In genomic region chr17:31069121-31069520, GRCm38 (mm10) we compare ENCODE assay signal across 21 mouse cellular contexts. TPM values are rescaled to one million over a fixed set of nuclear protein-coding genes. Genes with fewer than 3 reads are reported as not detected.
A peak's percentile ranks its signal among the peaks of the same experiment; 100 is the strongest.
DNase-seq lines count a peak whose midpoint lies in the region; ATAC-seq lines count a peak whose summit lies in the region.
"Had no signal": no experiment of that assay in that cellular context is flagged by ENCODE, and none has a peak within 500 bp of the region (broad histone marks: within the 10 kb centered on the region; RNA-seq: fewer than 3 reads in every experiment).

No protein-coding gene starts in this region.

- H3K27me3 ChIP-seq in megakaryocyte, embryonic 14.5 days (replicated peaks): peaks cover 6% of the 10 kb centered on the region
- H3K27me3 ChIP-seq: forebrain, embryonic 13.5 days; heart, embryonic 15.5 days; limb, embryonic 15.5 days; midbrain, embryonic 15.5 days; neural tube, embryonic 13.5 days had no signal

- peaks cover 52% of the 10 kb centered on the region for H3K36me3 ChIP-seq in megakaryocyte, embryonic 14.5 days (replicated peaks; ENCODE audit: low read length)
- H3K36me3 ChIP-seq: heart, embryonic 15.5 days; limb, embryonic 15.5 days; midbrain, embryonic 15.5 days had no signal

- no peaks in the 10 kb centered on the region for H3K9me3 ChIP-seq in megakaryocyte, embryonic 14.5 days
- H3K9me3 ChIP-seq: forebrain, embryonic 13.5 days; heart, embryonic 15.5 days; limb, embryonic 15.5 days; midbrain, embryonic 15.5 days; neural tube, embryonic 13.5 days had no signal

- ATAC-seq in megakaryocyte, adult 5-6 weeks (ENCODE audit: poor library complexity, severe bottlenecking): no peak
- ATAC-seq: forebrain, embryonic 13.5 days; midbrain, embryonic 15.5 days had no signal

- peak; percentile 75 for DNase-seq in heart, adult 11 months
- DNase-seq in heart, postnatal 25 days (ENCODE audit: low spot score): no peak
- peak; percentile 45 to 50 for DNase-seq in B cell, adult 2 months
- DNase-seq in brain, adult 2 months (ENCODE audit: low read depth, low spot score): peak; percentile 17
- DNase-seq in layer of hippocampus, adult 8-10 months (ENCODE audit: low spot score in 2 of 2): no peak
- no peak for DNase-seq in adrenal gland, postnatal 14 days
- DNase-seq: adrenal gland, postnatal 25 days; heart, postnatal 4 days; kidney, adult 11 months; left cerebral cortex, postnatal 4 days; lung, adult 2 months; lung, postnatal 14 days; retina, postnatal 1 day had no signal

- intact Hi-C loops in heart, postnatal 25 days (cut with DNase I): no loop called here

- H3K4me3 ChIP-seq in megakaryocyte, embryonic 14.5 days (replicated peaks): peak overlapping the region; percentile 3
- H3K4me3 ChIP-seq: forebrain, embryonic 13.5 days; heart, embryonic 15.5 days; left cerebral cortex, adult 2 months; limb, embryonic 15.5 days; midbrain, embryonic 15.5 days; neural tube, embryonic 13.5 days had no signal

- H3K4me1 ChIP-seq in megakaryocyte, embryonic 14.5 days: peaks cover 73% of the 10 kb centered on the region

RNA-seq across cellular contexts. Expression of gene Abcg1, which starts 11.6 kb away (rescaled TPM):
- 1 to 10 TPM; 3.8 to 6.0 TPM for total RNA-seq in heart, postnatal 25 days (2021)
- 5.5 and 7.8 TPM in 2 replicates for polyA plus RNA-seq in megakaryocyte, embryonic 14.5 days (2012; ENCODE audit: insufficient read depth, low replicate concordance)
- total RNA-seq in megakaryocyte, adult 5-6 weeks (2015): 13.2 and 20.1 TPM in 2 replicates
- total RNA-seq in megakaryocyte, adult 5-6 weeks (2017): 19.2 and 23.7 TPM in 2 replicates
- total RNA-seq in layer of hippocampus, adult 8-10 months (2022): 10 to 100 TPM; 75.8 to 84.4 (median 81.0) TPM
- total RNA-seq in adrenal gland, postnatal 14 days (2021): 11.7 and 21.9 TPM in 2 replicates

Comparison
In these comparisons a context has a peak if more than half of its experiments do, and no peak if none do; other contexts are left out.
1. DNase-seq: peak in heart, adult 11 months (single experiment), B cell, adult 2 months (2 of 2) and brain, adult 2 months (single experiment); none in heart, postnatal 25 days (single experiment), layer of hippocampus, adult 8-10 months (0 of 2) and adrenal gland, postnatal 14 days (single experiment).